Comparison of ENCODE assay signal across 8 mouse cellular contexts in genomic region chr7:113251001-113251400, GRCm38 (mm10). TPM values are rescaled to one million over a fixed set of nuclear protein-coding genes. Genes with fewer than 3 reads are reported as not detected.
DNase-seq lines count a peak whose midpoint lies in the region; ATAC-seq and TF ChIP-seq lines count a peak whose summit lies in the region.
"Had no signal": no experiment of that assay in that cellular context is flagged by ENCODE, and none has a peak within 500 bp of the region (broad histone marks: within the 10 kb centered on the region; RNA-seq: fewer than 3 reads in every experiment).

No protein-coding gene starts in this region.

- H3K36me3 ChIP-seq in ES-Bruce4 (ENCODE audit: control insufficient read depth, insufficient read depth, low read length, poor library complexity, severe bottlenecking): peaks cover 3% of the 10 kb centered on the region; the same call in 1 of the 2 replicates
- no peaks in the 10 kb centered on the region for H3K36me3 ChIP-seq in forebrain, embryonic 12.5 days (replicated peaks)
- no peaks in the 10 kb centered on the region for H3K36me3 ChIP-seq in intestine, embryonic 16.5 days (ENCODE audit: control insufficient read depth, insufficient read depth, low read length)
- H3K36me3 ChIP-seq in midbrain, embryonic 13.5 days: no peaks in the 10 kb centered on the region

- no peaks in the 10 kb centered on the region for H3K9me3 ChIP-seq in ES-Bruce4 (replicated peaks; ENCODE audit: control insufficient read depth, insufficient read depth, low read length, poor library complexity, severe bottlenecking)
- no peaks in the 10 kb centered on the region for H3K9me3 ChIP-seq in forebrain, embryonic 12.5 days
- no peaks in the 10 kb centered on the region for H3K9me3 ChIP-seq in intestine, embryonic 16.5 days (ENCODE audit: control insufficient read depth, low read length)
- no peaks in the 10 kb centered on the region for H3K9me3 ChIP-seq in midbrain, embryonic 13.5 days

- H3K4me3 ChIP-seq in ES-Bruce4 (ENCODE audit: low read depth, low read length): no peak overlapping the region
- H3K4me3 ChIP-seq in forebrain, embryonic 12.5 days (replicated peaks): no peak overlapping the region
- no peak overlapping the region for H3K4me3 ChIP-seq in intestine, embryonic 16.5 days (ENCODE audit: low read length)
- H3K4me3 ChIP-seq in midbrain, embryonic 13.5 days (replicated peaks): no peak overlapping the region

- H3K27ac ChIP-seq in ES-Bruce4 (ENCODE audit: insufficient read depth, low read length): peak overlapping the region; percentile 22; the same call in 1 of the 2 replicates
- peak overlapping the region; percentile 75 for H3K27ac ChIP-seq in forebrain, embryonic 12.5 days
- peak overlapping the region; percentile 55; the same call in 1 of the 2 replicates for H3K27ac ChIP-seq in intestine, embryonic 16.5 days (ENCODE audit: low read length)
- H3K27ac ChIP-seq in midbrain, embryonic 13.5 days: peak overlapping the region; percentile 74
- H3K27ac ChIP-seq: liver, embryonic 14.5 days had no signal

- H3K9ac ChIP-seq in ES-Bruce4 (ENCODE audit: low read depth, poor library complexity, severe bottlenecking): no peak overlapping the region
- no peak overlapping the region for H3K9ac ChIP-seq in forebrain, embryonic 12.5 days
- H3K9ac ChIP-seq in intestine, embryonic 16.5 days (ENCODE audit: low read depth, low read length): no peak overlapping the region
- no peak overlapping the region for H3K9ac ChIP-seq in midbrain, embryonic 13.5 days (replicated peaks)
- H3K9ac ChIP-seq: liver, embryonic 14.5 days had no signal

- DNase-seq in Muller cell, postnatal 12 days (ENCODE audit: inconsistent ontology term): peak; percentile 83

- no peaks in the 10 kb centered on the region for H3K27me3 ChIP-seq in ES-Bruce4 (ENCODE audit: control insufficient read depth, insufficient read depth, low read length, poor library complexity, severe bottlenecking)
- no peaks in the 10 kb centered on the region for H3K27me3 ChIP-seq in forebrain, embryonic 12.5 days
- H3K27me3 ChIP-seq in intestine, embryonic 16.5 days (replicated peaks; ENCODE audit: control insufficient read depth, insufficient read depth, low read length): no peaks in the 10 kb centered on the region
- H3K27me3 ChIP-seq in midbrain, embryonic 13.5 days: no peaks in the 10 kb centered on the region

- no peak for TF ChIP-seq CTCF in ES-Bruce4 (IDR thresholded peaks at IDR 0.05; ENCODE audit: low read depth, low read length)

- TF ChIP-seq EP300 in ES-Bruce4 (IDR thresholded peaks at IDR 0.05; ENCODE audit: insufficient read depth, low read depth, low read length): no peak

- H3K4me1 ChIP-seq in ES-Bruce4 (ENCODE audit: control insufficient read depth, insufficient read depth, low read length): peaks cover 5% of the 10 kb centered on the region
- peaks cover 38% of the 10 kb centered on the region for H3K4me1 ChIP-seq in forebrain, embryonic 12.5 days
- H3K4me1 ChIP-seq in intestine, embryonic 16.5 days (ENCODE audit: control insufficient read depth, insufficient read depth, low read length): peaks cover 33% of the 10 kb centered on the region
- H3K4me1 ChIP-seq in midbrain, embryonic 13.5 days (replicated peaks): peaks cover 44% of the 10 kb centered on the region

- H3K4me2 ChIP-seq in forebrain, embryonic 12.5 days: no peak overlapping the region
- H3K4me2 ChIP-seq in intestine, embryonic 16.5 days (ENCODE audit: low read depth, low read length): no peak overlapping the region
- H3K4me2 ChIP-seq in midbrain, embryonic 13.5 days (replicated peaks): no peak overlapping the region

- no peak for TF ChIP-seq POLR2A in ES-Bruce4 (IDR thresholded peaks at IDR 0.05; ENCODE audit: insufficient read depth, low read length)

- ATAC-seq in forebrain, embryonic 12.5 days (ENCODE audit: low FRiP score): no peak; the same call in 1 of the 2 replicates
- ATAC-seq in intestine, embryonic 16.5 days: peak; percentile 66
- peak; percentile 62 for ATAC-seq in midbrain, embryonic 13.5 days
- no peak for ATAC-seq in activated CD4-positive, CD25-positive, alpha-beta regulatory T cell, adult 4 months
- ATAC-seq in inflammation-experienced regulatory T-cells, adult 6 months: no peak

- WGBS in forebrain, embryonic 12.5 days: 65% methylated on average over 3 of the region's 3 CpGs
- WGBS in intestine, embryonic 16.5 days: 55% methylated on average over 3 of the region's 3 CpGs
- 53% methylated on average over 3 of the region's 3 CpGs for WGBS in midbrain, embryonic 13.5 days

RNA-seq across cellular contexts. Expression of gene Arntl, which starts 43.7 kb away (rescaled TPM):
- polyA plus RNA-seq in ES-Bruce4 (2011; ENCODE audit: insufficient read depth, insufficient read length, low read depth, missing spikeins): 13.3 and 13.8 TPM in 2 replicates
- polyA plus RNA-seq in forebrain, embryonic 12.5 days (2016; fragmentation: Nextera tagmentation; extraction: Ambion mirVana): 9.9 and 11.3 TPM in 2 replicates
- polyA plus RNA-seq in intestine, embryonic 16.5 days (2015; fragmentation: Nextera tagmentation; extraction: Ambion mirVana): 8.6 and 8.9 TPM in 2 replicates
- polyA plus RNA-seq in midbrain, embryonic 13.5 days (2015; fragmentation: Nextera tagmentation; extraction: Ambion mirVana): 9.4 and 12.0 TPM in 2 replicates
- polyA plus RNA-seq in activated CD4-positive, CD25-positive, alpha-beta regulatory T cell, adult 4 months (2017; shearing (Covaris generic)): 10 to 100 TPM; 21.4 to 27.8 TPM
- 10 to 100 TPM; 20.7 to 36.9 (median 30.1) TPM for polyA plus RNA-seq in inflammation-experienced regulatory T-cells, adult 6 months (2017; shearing (Covaris generic))

Comparison
In these comparisons a context has a peak if more than half of its experiments do, and no peak if none do; other contexts are left out.
1. H3K27ac ChIP-seq: peak in every context shown above with its lines; median percentile 75 in forebrain, embryonic 12.5 days; 74 in midbrain, embryonic 13.5 days; 55 in intestine, embryonic 16.5 days; 22 in ES-Bruce4.
2. ATAC-seq: peak in intestine, embryonic 16.5 days (single experiment) and midbrain, embryonic 13.5 days (single experiment); none in forebrain, embryonic 12.5 days (single experiment), activated CD4-positive, CD25-positive, alpha-beta regulatory T cell, adult 4 months (single experiment) and inflammation-experienced regulatory T-cells, adult 6 months (single experiment).